Comparison of ENCODE assay signal across 8 mouse cellular contexts in genomic region chr10:94990768-94991563, GRCm38 (mm10). TPM values are rescaled to one million over a fixed set of nuclear protein-coding genes. Genes with fewer than 3 reads are reported as not detected.
A peak's percentile ranks its signal among the peaks of the same experiment; 100 is the strongest.
DNase-seq lines count a peak whose midpoint lies in the region; ATAC-seq and TF ChIP-seq lines count a peak whose summit lies in the region.

No protein-coding gene starts in this region.

- peak overlapping the region; percentile 72 for H3K27ac ChIP-seq in forebrain, postnatal 0 days (ENCODE audit: low read depth, low read length)
- H3K27ac ChIP-seq in hindbrain, embryonic 10.5 days, result peak overlapping the region; percentile 64

- DNase-seq in Muller cell, postnatal 12 days (ENCODE audit: inconsistent ontology term), result peak; percentile 96
- DNase-seq in cerebellum, adult 8-10 months, result peak; percentile 23
- peak; percentile 85 for DNase-seq in forebrain, postnatal 0 days
- peak; percentile 37 for DNase-seq in hindbrain, embryonic 10.5 days (ENCODE audit: low spot score)
- peak; percentile 68 to 71 for DNase-seq in layer of hippocampus, adult 8-10 months (ENCODE audit: low spot score in 2 of 2)
- peak; percentile 87 for DNase-seq in lung, postnatal 14 days
- DNase-seq in right cerebral cortex, postnatal 36 days (ENCODE audit: low spot score in 2 of 2), result peak; percentile 31 to 67
- no peak for DNase-seq in thymus, postnatal 10 days (ENCODE audit: low spot score in 2 of 2)

- H3K4me3 ChIP-seq in forebrain, postnatal 0 days (ENCODE audit: low read depth, low read length), result peak overlapping the region; percentile 16
- H3K4me3 ChIP-seq in hindbrain, embryonic 10.5 days, result peak overlapping the region; percentile 35

- peaks cover 10% of the 10 kb centered on the region; the same call in 1 of the 2 replicates for H3K4me1 ChIP-seq in forebrain, postnatal 0 days (ENCODE audit: insufficient read depth)
- peaks cover 30% of the 10 kb centered on the region for H3K4me1 ChIP-seq in hindbrain, embryonic 10.5 days (replicated peaks)

- H3K9me3 ChIP-seq in forebrain, postnatal 0 days (ENCODE audit: low read length), result no peaks in the 10 kb centered on the region
- no peaks in the 10 kb centered on the region for H3K9me3 ChIP-seq in hindbrain, embryonic 10.5 days

- TF ChIP-seq CTCF in forebrain, postnatal 0 days (IDR thresholded peaks at IDR 0.05; ENCODE audit: low read depth), result no peak

- peak overlapping the region; percentile 25; the same call in 1 of the 2 replicates for H3K9ac ChIP-seq in forebrain, postnatal 0 days

- H3K27me3 ChIP-seq in forebrain, postnatal 0 days (ENCODE audit: insufficient read depth, low read length), result no peaks in the 10 kb centered on the region
- H3K27me3 ChIP-seq in hindbrain, embryonic 10.5 days (ENCODE audit: insufficient read depth, poor library complexity, severe bottlenecking), result peaks cover 41% of the 10 kb centered on the region

- 13% methylated on average over 17 of the region's 17 CpGs for WGBS in forebrain, postnatal 0 days
- 21% methylated on average over 17 of the region's 17 CpGs for WGBS in hindbrain, embryonic 10.5 days

- ATAC-seq in forebrain, postnatal 0 days, result peak; percentile 76

- H3K4me2 ChIP-seq in forebrain, postnatal 0 days (ENCODE audit: low read depth), result peak overlapping the region; percentile 48

- no peaks in the 10 kb centered on the region for H3K36me3 ChIP-seq in forebrain, postnatal 0 days (ENCODE audit: insufficient read depth)
- no peaks in the 10 kb centered on the region for H3K36me3 ChIP-seq in hindbrain, embryonic 10.5 days

RNA-seq across cellular contexts. Expression of gene Plxnc1, which starts 46.3 kb away (rescaled TPM):
- total RNA-seq in forebrain, postnatal 0 days (2014; rRNA removed), result 47.9 and 70.2 TPM in 2 replicates
- 5.8 and 11.5 TPM in 2 replicates for polyA plus RNA-seq in forebrain, postnatal 0 days (2015; fragmentation: Nextera tagmentation; extraction: Ambion mirVana)
- polyA plus RNA-seq in hindbrain, embryonic 10.5 days (2016; fragmentation: Nextera tagmentation; extraction: Ambion mirVana), result 1.5 TPM in 2 replicates
- 10 to 100 TPM; 30.9 to 40.3 (median 35.4) TPM for total RNA-seq in layer of hippocampus, adult 8-10 months (2022)

Comparison
In these comparisons a context has a peak if more than half of its experiments do, and no peak if none do; other contexts are left out.
1. DNase-seq: peak in Muller cell, postnatal 12 days (single experiment), cerebellum, adult 8-10 months (single experiment), forebrain, postnatal 0 days (single experiment), hindbrain, embryonic 10.5 days (single experiment), layer of hippocampus, adult 8-10 months (2 of 2), lung, postnatal 14 days (single experiment) and right cerebral cortex, postnatal 36 days (2 of 2); none in thymus, postnatal 10 days (0 of 2).